Mouse (Mus musculus) adipocyte (in vitro differentiated cells): ENCODE measurements at regions not wholly inside any gene's neighbourhood (a gene's known extent, or its start where the extent isn't known, plus 50 kb on each side); places are given as distances from the start of the nearest gene placed in this dataset.
A peak's percentile ranks its signal among the peaks of the same experiment; 100 is the strongest.
"Not testable (repeated sequence)": the region's sequence is repeated elsewhere in the genome, so short reads cannot be mapped to it uniquely, and the experiment has no call there.

Experiments
- DNase-seq: peaks from one replicate; pipeline ENCODE4 v3.0.0-alpha.2; 2016; ENCODE audit warnings: low spot score

DNA sequence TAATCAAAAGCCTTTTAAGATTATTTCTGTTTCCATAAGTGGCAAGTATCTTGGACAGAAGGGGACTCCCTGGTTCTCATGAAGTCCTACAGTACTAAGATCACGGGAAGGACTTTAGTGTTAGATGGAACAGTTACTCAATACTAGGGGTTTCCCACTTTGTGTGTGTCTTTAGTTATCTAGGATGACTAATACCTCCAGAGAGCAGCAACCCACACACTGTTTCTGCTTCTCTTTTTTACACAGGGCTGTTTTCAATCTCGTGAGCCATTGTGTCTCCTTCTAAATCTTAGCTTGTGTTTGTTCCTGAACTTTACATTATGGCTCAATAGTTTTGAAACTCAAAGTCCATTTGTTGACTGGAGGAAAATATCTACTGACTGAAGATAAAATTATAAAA lies 496.5 kb upstream of the Impg1 start:
- no peak for DNase-seq

DNA sequence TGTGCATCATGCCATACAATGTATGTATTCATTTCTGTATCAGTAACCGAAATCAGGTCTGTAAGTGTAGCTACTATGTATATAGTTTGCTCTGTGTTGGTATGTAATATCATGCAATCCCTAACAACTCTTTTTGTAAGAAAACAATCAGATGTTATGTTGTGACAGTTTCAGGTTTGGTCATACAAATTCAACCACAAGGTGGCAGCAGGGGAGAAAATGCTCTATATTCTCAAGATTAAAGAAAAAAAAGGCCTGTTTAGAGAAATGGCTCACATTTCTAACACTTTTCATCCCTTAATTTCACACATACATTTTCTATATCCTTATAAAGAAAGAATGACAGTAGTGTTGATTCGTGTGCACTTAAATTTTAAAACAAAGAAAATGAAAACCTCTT lies 477.7 kb upstream of the Impg1 start:
- peak; percentile 24 for DNase-seq

DNA sequence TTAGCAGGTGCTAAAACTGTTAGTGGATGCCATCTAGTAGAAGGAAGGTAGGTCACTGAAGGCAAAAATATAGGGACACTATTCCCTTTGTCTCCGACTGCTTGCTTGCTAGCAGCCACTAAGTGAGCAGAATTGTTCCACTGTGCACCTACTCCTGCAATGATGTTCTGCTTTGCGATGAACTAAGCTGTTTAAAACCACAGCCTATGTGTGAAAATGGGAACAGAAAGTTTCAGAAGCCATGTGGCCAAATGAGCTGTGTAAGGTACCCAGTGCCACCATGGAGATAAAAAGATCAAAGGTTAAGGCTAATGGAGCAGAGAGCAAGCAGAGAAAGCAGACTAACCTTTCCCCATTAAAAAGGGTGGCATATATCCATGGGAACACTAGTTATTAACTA lies 476.1 kb upstream of the Impg1 start:
- DNase-seq, result no peak

DNA sequence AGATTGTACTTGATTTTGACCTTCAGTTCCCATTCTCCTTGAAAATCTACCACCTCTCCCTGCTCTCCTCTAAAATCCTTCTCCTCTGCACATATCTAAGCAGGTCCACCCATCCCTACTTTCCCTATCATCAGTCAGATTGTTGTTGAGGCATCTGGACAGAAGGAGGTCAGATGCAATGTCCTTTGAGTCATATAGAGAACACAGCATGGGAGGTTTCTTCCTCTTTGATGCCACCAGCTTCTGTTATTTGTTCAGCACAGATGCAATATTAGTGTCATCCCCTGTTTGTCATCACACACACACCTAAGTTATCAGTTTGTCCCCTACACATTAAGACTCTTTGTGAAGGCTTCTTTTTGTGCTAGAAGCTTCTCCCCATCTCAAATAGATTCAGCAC lies 473.0 kb upstream of the Impg1 start:
- DNase-seq, result no peak

DNA sequence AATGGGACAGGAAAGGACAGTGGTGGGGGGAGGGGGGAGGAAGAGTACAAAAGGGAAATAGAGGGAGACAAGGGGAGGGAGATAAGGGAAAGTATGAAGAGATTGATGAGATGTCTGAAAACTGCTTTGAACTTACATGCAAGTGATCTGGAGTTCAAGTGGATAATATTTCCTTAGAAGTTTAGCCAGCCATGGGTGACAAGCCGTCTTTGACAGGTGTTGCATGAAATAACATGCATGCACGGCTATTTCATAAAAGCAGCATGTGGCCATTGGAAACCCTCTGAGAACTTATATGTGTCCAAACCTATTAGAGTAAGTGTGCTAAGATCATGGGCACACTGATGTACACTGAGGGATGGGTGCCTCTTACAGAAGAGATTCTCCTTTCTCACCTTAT lies 465.3 kb upstream of the Impg1 start:
- no peak for DNase-seq

DNA sequence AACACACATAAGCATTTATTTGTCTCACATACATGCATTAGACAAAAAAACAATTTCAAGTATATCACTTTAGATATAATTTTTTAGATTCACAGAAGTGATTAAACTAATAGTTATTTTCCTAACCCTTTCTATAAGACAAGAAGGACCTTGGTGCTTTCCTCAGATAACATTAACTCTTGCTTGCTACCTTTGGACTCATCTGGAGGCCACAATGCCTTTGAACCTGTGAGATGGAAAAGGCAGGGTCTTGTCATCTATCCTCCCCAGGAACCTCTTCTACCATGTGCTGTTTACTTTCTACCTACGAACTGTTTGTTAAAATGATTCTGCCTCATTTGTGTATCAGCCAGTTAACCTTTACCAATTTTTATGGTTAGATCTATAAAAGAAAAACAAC lies 455.0 kb upstream of the Impg1 start:
- DNase-seq, result no peak

DNA sequence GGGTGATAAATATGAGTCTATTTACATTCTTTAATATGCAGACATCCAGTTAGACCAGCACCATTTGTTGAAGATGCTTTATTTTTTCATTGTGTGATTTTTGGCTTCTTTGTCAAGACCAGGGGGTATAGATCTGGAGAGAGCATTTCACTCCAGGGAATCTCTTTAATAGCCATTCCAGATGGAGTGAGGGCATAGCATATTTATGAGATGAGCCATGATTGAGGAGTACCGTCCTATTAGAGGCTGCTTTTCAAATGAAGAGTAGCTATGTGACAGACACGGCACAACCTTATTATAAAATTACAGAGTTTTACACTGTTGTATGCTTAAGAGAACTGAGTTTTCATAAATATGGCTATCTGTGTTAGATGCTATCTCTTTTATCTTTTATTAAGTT lies 448.6 kb upstream of the Impg1 start:
- DNase-seq, result no peak

DNA sequence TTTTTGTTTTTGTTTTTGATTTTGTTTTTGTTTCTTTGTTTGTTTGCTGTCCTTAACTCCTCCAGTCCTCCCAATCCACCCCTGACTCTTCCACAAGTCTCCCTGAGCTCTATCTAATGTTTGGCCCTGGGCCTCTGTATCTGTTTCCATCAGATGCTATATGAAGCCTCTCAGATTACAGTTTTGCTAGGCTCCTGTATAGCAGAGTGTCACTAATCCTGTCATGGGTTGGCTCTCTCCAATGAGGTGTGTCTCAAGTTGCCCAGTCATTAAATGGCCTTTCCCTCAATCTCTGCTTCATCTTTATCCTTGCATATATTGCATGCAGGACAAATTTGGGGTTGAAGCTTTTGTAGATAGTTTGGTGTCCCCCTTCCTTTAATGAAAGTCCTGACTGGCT lies 446.9 kb upstream of the Impg1 start:
- DNase-seq, result no peak

DNA sequence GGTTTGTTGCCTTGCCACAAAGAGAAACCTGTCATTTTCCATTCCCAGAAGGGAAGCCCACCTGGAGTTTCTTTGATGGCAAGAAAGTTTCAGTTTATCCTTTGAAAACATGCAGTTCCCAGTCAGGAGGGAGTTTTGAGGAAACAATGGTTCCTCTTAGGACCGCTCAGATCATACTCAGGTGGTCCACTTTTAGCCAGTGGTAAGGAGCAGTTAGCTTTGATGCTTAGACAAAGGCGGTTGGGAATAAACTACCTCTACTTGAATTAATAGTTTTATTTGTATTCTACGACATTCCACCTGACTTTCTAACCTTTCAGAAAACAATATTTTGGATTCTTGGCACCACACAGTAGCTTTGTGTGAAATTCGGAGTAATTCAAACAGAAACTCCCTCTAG lies 401.5 kb upstream of the Impg1 start:
- DNase-seq, result no peak

DNA sequence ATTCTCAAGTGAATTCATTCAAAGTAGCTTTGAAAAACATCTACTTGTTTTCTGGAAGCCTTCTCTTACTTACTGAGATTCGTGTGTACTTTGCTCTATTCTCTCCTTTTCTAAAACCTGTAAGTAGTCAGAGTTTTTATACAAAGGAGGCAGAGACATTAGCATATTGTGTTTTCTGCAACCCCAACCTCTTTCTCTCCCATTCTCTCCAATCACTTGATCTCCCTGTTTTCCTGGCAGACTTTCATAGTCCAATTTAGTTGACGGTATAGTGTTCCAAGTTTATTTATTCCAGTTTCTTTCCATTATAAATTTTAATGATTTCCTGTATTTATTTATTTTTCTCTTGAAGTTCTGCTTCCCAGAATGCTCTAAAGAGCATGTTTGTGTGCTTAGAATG lies 393.7 kb upstream of the Impg1 start:
- no peak for DNase-seq

DNA sequence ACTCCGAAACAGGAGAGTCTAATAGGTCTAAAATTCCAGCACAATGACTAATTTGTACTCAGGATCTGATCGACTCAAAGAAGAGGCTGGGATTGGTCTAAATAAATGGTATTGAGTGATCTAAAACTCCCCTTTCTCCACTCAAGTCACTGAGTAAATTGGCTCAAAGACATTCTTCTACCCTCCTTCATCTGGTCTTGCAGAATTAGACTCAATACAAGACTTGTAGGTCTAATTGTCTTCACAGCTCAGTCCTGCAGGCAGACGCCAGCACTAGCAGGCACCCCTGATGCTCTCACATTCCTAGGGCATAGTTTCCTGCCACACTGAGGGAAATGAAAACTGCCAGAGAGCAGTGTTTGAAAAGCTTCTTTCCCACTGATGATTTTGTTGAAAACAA lies 382.9 kb upstream of the Impg1 start:
- DNase-seq, result no peak

DNA sequence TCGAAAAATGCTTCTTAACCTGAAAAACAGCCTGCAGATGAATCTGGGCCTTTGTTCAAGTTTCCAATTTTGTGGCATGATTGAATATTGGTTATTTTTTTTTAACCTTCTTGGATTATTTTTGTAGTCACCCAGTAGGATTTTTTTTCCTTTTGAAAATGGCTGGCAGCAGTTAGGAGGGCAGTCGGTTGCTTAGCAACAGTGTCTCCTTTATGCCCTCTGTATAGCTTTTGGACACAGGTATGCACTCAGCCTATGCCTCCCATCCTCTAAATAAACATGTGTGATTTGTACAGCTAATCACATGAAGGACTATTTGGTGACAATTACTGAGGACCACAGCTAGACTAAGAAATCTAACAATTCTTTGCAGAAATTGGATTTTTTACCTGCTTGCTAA lies 367.5 kb upstream of the Impg1 start:
- DNase-seq, result no peak

DNA sequence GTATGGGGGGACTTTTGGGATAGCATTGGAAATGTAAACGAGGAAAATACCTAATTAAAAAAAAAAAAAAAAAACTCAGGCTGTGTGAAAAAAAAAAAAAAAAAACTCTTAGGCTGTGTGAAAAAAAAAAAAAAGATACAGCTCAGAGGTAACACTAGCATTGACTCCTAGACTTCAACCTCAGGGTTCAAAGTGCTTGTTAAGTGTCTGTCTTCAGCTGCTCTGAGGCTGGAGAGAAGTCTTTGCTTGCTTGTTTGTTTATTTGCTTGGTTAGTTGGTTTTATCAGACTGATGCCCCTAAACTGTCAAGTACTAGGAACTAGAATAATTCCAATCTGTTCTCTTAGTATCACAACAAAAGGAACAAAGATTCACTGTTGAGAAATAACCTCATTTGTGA lies 360.1 kb upstream of the Impg1 start:
- DNase-seq, result no peak

DNA sequence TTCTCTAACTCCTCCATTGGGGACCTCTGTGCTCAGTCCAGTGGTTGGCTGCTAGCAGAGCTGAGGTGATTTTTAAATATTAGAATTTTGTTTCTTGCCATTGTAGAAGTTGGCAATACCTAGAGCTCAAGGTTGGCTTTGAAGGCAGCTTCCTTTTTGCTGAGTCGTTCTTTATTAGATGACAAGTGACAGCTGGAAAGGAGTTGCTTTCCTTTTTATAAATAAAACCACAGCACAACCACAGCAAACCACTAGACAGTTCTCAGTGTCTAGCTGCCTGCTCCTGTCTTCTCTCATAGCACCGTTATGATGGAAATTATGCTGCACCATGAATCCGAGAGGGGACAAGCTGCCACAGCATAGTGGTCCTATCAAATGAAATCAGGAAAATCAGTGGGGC lies 354.8 kb upstream of the Impg1 start:
- no peak for DNase-seq

DNA sequence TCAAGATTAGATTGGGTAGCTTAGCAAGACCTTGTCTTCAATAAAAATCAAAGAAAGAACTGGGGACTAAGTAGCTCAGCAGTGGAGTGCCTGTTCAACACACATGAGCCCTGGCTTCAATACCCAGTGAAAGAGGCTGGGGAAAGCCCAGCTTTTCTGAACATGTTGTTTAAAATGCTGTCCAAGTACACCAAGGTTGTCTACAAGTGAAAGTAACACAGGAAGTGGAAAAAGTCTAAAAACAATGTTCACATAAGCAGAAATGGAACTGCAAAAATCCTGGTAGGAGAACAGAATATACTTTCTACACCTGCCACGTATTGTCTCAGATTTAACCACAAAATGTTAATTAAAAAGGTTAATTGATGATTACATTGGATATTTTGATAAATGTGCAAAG lies 353.8 kb upstream of the Impg1 start:
- no peak for DNase-seq

DNA sequence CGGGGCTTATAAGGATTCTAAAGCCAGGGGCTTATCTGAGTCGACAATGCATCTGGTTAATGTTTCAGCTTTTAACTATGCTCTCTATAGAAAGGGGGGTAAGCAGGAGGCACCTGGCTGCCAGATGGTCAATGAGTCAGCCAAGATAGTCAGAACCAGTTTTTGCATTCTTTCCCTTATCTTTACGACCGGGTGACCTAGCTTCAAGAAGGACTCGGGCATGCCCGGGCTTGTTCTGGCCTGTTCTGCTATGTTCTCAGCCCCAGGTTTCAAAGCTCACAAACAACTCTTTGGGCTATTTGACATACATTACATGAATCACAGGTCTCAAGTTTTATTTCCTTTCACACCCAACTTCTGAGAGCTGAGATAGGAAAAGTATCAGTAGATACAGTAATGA lies 348.6 kb upstream of the Impg1 start:
- DNase-seq, result not testable (repeated sequence)

DNA sequence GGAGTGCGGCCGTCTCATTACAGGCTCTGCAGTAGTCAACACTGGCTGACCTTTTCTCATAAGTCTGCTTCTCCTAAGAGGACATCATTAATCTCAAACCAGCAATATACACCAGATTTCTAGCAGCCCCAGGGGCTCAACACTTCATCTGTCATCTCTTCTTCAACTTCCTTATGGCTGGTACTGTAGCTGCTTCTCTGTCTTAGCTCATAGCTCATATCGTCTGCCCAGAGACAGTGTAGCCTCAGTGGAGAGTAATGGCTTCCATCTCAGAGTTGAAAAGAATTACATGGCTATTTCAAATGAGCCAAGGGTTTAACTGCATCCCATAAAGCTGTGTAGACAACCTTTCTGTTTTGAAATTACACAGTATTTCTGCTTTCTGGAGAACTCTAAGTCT lies 326.2 kb upstream of the Impg1 start:
- DNase-seq, result no peak

DNA sequence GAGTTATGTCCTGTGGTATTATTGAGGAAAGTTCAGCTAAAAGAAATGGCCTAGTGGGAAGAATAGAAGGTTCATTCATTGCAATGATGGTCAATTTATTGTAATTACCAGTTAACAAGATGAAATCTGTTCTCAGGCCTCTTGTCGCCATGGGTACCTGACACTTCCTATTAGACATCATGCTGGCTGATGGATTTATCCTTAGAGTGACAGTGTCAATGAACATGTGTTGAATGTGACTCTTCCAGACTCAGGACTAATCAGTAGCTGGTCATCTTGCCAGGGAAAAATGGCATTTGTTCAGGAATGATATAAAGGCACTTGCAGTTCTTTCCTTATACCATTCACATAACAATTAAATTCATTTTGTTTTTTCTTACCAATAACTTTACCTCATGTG lies 309.3 kb upstream of the Impg1 start:
- no peak for DNase-seq

DNA sequence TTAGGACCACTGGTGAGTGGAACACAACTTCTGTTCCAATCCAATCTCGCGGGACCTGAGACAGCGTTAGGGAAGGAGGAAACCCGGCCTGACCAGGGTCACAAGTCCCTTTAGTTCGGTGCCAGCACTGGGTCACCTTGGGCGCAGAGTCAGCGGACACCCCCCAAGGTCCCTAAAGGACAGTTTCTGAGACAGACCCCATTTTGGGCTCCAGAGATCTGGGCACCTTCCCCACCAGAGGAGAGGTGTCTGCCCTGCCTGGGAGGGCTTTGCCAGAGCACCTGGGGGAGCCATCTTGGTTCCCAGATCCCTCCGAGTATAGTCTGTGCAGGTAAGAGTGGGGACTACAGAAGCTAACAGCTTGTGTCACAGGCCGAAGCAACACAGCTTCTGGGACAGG lies 270.5 kb upstream of the Impg1 start:
- DNase-seq, result not testable (repeated sequence)

DNA sequence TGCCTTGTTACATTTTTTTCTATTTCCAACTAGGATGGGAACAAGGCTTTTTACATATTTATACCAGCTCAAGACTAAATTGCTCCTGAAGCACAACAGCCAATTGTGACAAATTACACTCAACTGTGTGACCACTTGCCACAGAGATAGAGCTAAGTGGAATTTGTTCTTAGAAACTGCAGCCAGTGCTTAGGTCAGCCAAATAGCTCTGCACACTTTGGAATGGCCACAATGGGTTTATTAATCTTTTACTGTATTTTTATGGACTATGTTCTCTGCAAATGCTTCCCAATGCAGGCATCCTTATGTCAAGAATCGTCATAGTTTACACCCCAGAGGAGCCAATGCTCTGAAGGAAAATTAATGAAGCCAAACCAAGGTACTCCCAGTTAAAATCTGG lies 267.7 kb upstream of the Impg1 start:
- DNase-seq, result no peak

DNA sequence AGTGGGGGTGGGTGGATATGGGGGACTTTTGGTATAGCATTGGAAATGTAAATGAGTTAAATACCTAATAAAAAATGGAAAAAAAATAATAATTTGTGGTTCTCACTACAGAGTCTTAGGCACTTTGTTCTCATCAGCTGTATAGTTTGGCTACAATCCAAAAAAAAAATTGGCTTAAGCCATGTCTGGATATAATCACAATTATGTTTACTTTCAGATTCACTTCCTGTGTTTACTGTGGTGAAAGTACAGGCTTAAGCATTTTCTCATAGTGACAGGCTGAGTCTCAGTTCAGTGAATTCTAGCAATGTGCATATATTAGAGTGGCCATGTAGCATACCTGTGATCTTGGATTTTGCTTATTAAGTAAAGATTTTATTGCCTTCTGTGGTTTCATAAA lies 258.4 kb upstream of the Impg1 start:
- no peak for DNase-seq

DNA sequence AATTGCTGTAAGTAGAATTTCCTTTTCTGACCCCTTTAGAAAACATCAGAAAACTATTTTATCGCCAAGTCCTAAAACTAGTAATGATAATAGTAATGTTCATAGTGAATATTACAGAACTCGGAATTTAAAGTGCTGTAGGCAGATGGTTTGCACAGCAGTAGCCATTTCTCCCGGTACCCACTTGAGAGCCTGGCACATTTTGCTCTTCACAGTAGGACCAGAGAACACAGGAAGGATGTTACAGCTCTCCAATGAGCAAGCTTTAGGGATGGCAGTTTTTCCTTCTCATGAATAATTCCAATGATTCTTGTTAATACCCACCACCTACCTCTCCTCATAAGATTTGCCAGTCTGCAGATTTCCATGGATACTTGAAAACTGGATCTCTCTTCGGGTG lies 253.2 kb upstream of the Impg1 start:
- no peak for DNase-seq

DNA sequence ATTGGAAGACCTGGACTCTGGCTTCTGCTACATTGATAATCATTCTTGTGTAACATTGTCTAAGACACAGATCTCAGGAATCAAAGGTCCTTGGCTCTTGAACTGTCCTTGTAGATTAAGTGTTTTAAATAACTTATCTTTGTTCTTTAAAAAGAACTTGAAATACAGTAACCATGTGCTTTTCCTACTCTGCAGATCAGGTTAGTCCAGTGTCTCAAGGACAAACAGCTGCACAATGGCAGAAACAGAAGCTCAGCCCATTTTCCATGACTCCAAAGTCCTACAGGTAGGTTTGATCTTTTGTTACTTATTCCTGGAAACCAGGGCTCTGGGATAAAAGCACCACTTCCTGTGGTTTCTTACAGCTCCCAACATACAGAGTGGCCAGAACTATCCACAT lies 244.5 kb upstream of the Impg1 start:
- no peak for DNase-seq

DNA sequence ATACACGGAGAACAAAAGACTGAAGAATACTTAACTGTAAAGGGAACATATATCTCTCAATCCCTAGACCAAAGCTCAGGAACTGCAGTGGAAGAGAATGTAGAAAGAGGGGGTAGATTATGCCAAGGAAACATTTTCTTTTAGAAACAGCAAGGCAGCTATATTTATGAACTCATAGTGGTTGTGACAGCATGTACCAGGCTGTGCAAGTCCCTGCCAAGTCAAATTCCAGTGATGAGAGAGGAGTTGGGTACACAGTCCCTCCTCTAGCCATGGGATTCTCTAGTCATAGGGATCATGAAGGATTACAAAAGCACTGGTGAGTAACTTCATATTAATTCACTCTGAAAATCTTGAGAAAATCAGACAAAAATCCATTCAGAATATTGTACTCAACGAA lies 240.0 kb upstream of the Impg1 start:
- no peak for DNase-seq

DNA sequence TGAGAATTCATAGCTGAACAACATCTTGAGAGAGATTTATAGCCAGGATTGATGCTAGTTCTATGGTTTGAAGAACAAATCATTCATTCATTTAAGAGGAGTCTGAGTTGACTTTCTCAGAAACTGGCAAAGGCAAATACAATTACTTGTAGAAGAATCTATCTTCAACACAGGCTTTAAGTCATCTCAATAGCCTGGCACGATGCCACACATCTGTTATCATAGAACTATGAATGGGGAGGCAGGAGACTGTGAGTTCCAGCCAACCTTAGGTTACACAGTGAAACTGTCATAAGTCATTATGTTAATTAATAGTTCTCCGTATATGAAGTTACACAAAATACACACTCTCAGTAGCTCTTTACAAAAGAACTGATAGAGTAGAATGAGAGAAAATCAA lies 231.9 kb upstream of the Impg1 start:
- no peak for DNase-seq
